Mouse (Mus musculus) layer of hippocampus, postnatal 10 days (tissue): ENCODE measurements around the gene Zbtb20. TPM values are rescaled to one million over a fixed set of nuclear protein-coding genes. Genes with fewer than 3 reads are reported as not detected.

ENCODE experiments used
- DNase-seq, 2 experiments: peaks; one replicate each; pipeline ENCODE4 v3.0.0; 2021; ENCODE audit warnings: low spot score in 2 of 2
- microRNA-seq, 2 experiments: library from miRNA; unstranded; fragments of <30 nt; microRNA quantifications; one replicate each; pipeline ENCODE4 v1.2.0; 2021
- total RNA-seq, 2 experiments: library from RNA; stranded (reverse); gene quantifications; 2 replicates each; pipeline ENCODE4 v1.2.3; 2021

Zbtb20 gene
- total RNA-seq, 2 experiments from 2014 or later: 310 to 333 TPM

GRCm38 (mm10) chr16:43674400-43674799 lies 798.7 kb downstream of the Zbtb20 start:
- DNase-seq: no peak

- no peak for DNase-seq
Measured at GRCm38 (mm10) chr16:43687968-43688367, 812.3 kb downstream of the Zbtb20 start.

- no peak for DNase-seq
Measured at GRCm38 (mm10) chr16:43690211-43690690, 814.6 kb downstream of the Zbtb20 start.

GRCm38 (mm10) chr16:43690912-43691311 lies 815.2 kb downstream of the Zbtb20 start:
- DNase-seq: no peak

GRCm38 (mm10) chr16:43691741-43692140 lies 816.1 kb downstream of the Zbtb20 start:
- no peak for DNase-seq

Small RNA genes within 50 kb of the gene (microRNA-seq; reads per million reads assigned to microRNA genes)
- gene Mir568: 0 reads per million in 2 experiments
